Mouse (Mus musculus) heart, postnatal 0 days (tissue): ENCODE results near the gene Mgat4b.

ENCODE experiments used
- CTCF ChIP-seq: IDR thresholded peaks from 2 replicates; pipeline ENCODE4 v1.5.1; 2016; ENCODE audit warnings: antibody characterized with exemption, control low read depth, low read depth
- EP300 ChIP-seq: IDR thresholded peaks from 2 replicates; pipeline ENCODE4 v1.6.1; 2016; ENCODE audit warnings: antibody characterized with exemption, low read depth

DNA sequence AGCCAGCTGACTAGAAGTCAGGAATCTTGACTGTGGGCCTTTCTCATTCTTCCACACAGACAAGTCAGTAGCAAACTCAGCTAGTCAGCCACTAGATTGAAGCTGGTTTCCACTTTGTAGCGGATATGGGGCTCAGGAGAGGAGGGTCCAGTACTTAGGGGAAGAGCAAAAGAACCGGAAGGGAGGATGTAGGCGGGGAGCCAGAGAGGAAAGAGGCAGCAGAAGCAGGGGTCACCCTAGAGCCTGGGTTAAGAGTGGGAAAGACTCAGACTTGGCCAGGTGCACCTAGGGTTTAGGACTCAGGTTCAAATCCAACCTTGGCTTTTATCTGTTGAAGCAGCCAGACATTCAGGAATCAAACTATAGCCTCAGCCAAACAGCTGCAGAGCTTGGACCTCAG is 16.5 kb downstream of the Mgat4b start:
- TF ChIP-seq CTCF (no peak), EP300 (no peak)
